Mouse (Mus musculus) MEL (cell line): ENCODE measurements at regions not wholly inside any gene's neighbourhood (a gene's known extent, or its start where the extent isn't known, plus 50 kb on each side); places are given as distances from the start of the nearest gene placed in this dataset.

Source experiments
- CHD2 ChIP-seq: IDR thresholded peaks from 2 replicates; pipeline ENCODE4 v1.6.1; 2011; ENCODE audit warnings: low read length, improper control_type of control experiment
- CTCF ChIP-seq, 3 experiments: IDR thresholded peaks in 2 of 3; conservative IDR thresholded peaks in 1 of 3; 2 replicates each; pipeline ENCODE4 v1.5.1; 2011 to 2012; ENCODE audit warnings: low read length in 3 of 3, low read depth in 2 of 3, mild to moderate bottlenecking in 2 of 3, improper control_type of control experiment in 1 of 3, inconsistent platforms in 1 of 3, mixed read lengths in 1 of 3, moderate library complexity in 1 of 3; ENCODE audit not compliant: control insufficient read depth in 1 of 3, insufficient read depth in 1 of 3, poor library complexity in 1 of 3, severe bottlenecking in 1 of 3
- E2F4 ChIP-seq: IDR thresholded peaks from 2 replicates; pipeline ENCODE4 v1.6.1; 2011; ENCODE audit warnings: low read depth, low read length, improper control_type of control experiment, borderline replicate concordance
- ELF1 ChIP-seq: IDR thresholded peaks from 2 replicates; pipeline ENCODE4 v1.6.1; 2014; ENCODE audit warnings: low read depth, mild to moderate bottlenecking, inconsistent platforms, low read length, improper control_type of control experiment, moderate library complexity
- MAZ ChIP-seq: IDR thresholded peaks from 2 replicates; pipeline ENCODE4 v1.6.1; 2012; ENCODE audit warnings: low read depth, mild to moderate bottlenecking, inconsistent platforms, low read length, improper control_type of control experiment
- MYC ChIP-seq: IDR thresholded peaks from 2 replicates; pipeline ENCODE4 v1.6.1; 2011; ENCODE audit warnings: low read depth, mild to moderate bottlenecking, low read length, improper control_type of control experiment, moderate library complexity
- POLR2A ChIP-seq, 2 experiments: IDR thresholded peaks; 2 replicates each; pipeline ENCODE4 v1.6.1; 2011 to 2012; ENCODE audit warnings: low read length in 2 of 2, mild to moderate bottlenecking in 2 of 2, control low read depth in 1 of 2, improper control_type of control experiment in 1 of 2, low read depth in 1 of 2, moderate library complexity in 1 of 2; ENCODE audit not compliant: control insufficient read depth in 1 of 2, insufficient read depth in 1 of 2, poor library complexity in 1 of 2
- RCOR1 ChIP-seq: IDR thresholded peaks from 2 replicates; pipeline ENCODE4 v1.6.1; 2012; ENCODE audit warnings: low read depth, mild to moderate bottlenecking, inconsistent platforms, low read length, improper control_type of control experiment

GRCm38 (mm10) chr12:8410410-8411341, 89.1 kb downstream of the Rhob start:
- no peak for TF ChIP-seq E2F4
- no peak for TF ChIP-seq ELF1
- TF ChIP-seq MAZ, result no peak
- TF ChIP-seq CHD2, result no peak
- TF ChIP-seq MYC, result no peak
- no peak for TF ChIP-seq POLR2A (IDR thresholded peaks at IDR 0.05; ENCODE audit: control insufficient read depth in 1 of 2, insufficient read depth in 1 of 2, low read depth in 1 of 2, low read length in 2 of 2, poor library complexity in 1 of 2)
- no peak for TF ChIP-seq CTCF (IDR thresholded peaks at IDR 0.05 in 2 of 3, conservative IDR thresholded peaks at IDR 0.05 in 1 of 3; ENCODE audit: control insufficient read depth in 1 of 3, insufficient read depth in 1 of 3, low read depth in 2 of 3, low read length in 3 of 3, poor library complexity in 1 of 3, severe bottlenecking in 1 of 3)
- TF ChIP-seq RCOR1, result no peak
